Mouse (Mus musculus) right cerebral cortex, postnatal 4 days (tissue): ENCODE data around the gene Trim45.
A peak's percentile ranks its signal among the peaks of the same experiment; 100 is the strongest.

Source experiments
- DNase-seq: peaks from one replicate; pipeline ENCODE4 v3.0.0-alpha.2; 2022

Trim45 gene

DNA sequence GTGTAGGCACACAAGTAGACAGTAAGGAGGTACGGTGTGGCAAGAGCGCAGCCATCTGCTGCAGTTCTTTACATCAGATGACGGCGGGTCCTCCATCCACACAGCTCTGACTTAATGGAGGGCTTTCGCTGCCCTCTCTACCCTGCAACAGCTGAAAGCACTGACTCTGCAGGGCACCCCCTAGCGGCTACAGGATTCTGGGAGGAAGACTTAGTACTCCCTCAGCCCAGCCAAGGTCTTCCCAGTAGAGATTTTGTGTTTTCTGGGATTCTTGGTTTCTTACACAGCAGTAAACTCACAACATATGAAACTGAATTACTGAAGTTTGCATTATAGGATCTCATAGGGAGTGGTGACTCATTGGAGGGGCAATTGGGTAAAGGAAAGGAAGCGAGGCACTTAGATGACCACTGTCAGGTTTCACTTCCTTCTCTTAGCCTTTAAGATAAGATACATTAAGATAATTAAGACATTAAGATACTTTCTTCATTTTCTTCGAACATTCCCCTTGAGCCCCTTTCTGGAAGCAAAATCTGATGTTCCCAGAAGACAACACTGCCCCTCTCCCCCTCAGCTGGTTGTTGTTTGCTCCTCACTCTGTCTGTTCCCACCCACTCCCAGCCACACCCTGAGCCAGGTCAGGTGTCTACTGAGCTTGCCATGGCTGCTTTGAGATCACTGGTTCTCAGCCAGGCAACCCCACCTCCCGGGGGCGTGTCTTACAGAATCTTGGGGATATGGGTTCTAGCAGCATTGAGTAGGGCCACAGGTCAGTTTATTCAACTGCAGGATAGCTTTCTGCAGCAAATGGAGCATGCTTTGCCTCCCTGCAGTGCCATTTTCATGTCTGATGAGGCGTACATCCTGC lies 10.3 kb downstream of the Trim45 start:
- no peak for DNase-seq

DNA sequence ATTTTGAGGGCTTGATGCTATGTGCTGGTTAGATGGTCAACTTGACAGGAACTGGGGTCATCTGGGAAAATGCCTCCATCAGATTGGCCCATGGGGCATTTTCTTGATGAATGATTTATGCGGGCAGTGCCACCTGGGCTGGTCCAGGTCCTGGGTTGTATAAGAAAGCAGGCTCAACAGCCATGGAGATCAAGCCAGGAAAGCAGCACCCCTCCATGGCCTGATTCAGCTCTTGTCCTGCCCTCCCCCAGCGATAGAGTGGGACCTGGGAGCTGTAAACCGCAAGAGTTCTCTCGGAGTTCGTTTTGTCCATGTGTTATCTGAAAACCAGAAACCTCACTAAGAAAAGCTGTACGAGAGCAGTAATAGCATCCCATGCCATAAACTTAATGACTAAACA lies 13.5 kb downstream of the Trim45 start:
- DNase-seq = no peak

DNA sequence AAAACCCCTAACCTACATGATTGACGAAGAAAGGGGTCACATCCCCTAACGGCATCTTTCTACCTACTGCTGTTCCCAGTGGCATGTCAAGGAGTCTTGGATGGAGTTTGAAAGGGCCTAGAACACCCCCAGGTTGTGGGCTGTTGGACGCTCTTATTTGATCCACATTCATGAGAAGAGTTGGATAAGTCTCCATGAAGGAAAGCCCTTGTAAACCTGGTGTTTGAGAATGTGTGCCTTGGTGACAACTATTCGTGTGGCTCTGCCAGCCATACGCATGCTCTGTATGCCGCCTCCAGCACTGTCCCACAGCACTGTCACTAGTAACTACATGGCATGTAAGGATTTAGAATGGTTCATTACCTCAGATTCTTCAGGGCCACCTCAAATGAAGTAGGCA lies 14.2 kb downstream of the Trim45 start:
- no peak for DNase-seq

DNA sequence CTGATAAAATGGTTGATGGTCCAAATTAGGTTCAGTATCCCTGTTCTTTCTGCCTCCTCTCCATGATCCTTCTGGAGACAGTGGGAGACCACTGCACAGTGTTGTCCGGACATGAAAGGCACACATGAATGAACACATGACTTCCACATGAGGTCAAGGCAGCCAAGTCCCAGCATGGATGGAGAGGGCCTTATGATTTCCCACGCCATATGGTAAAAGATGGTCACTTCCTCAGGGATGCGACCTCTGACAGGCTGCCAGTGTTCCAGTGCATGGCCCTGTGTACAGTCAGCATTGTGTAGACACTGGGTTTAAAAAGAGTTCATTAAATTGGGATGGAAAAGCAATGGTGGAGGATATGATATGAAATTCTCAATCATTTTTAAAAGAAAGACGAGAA lies 16.2 kb downstream of the Trim45 start:
- no peak for DNase-seq

DNA sequence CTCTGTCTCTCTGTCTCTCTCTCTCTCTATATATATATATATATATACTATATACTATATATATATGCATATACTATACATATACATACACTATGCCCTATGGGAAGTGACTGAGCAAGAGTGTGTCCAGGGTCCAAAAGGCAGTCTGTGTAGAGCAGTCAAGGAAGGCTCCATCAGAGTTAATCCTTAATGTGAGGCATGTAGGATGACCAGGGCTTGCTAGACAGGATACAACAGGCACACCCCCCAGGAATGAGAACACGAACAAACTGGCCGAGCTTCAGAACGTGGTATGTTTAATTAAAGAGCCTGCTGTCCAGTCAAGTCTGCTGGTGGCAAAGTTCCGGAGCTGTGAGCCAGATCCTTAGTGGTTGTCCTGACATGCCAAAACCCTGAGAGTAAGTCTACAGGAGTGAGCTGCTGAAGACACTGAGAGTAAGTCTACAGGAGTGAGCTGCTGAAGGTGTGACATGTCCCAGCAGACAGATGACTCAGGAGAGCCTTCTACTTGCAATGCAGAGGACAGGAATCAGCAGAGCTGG lies 18.6 kb downstream of the Trim45 start:
- DNase-seq = no peak

DNA sequence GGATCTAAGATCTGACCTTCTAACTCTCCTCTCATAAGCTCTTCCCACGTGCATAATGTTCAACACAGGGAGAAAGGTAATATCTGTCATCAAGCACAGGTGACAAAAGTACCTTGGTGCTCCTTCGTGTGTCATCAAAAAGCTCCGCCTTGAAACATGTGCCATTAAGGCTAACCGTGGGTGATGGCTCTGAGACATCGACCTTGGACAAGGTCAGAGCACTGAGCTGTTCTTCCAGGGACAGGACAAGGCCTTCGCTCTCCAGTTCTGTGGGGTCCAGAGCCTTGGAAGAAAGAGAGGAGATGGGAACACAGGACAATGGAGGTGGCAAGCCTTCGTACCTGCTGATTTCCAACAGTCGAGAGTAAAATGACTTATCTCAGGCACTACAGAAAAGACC lies 25.3 kb downstream of the Trim45 start:
- no peak for DNase-seq

DNA sequence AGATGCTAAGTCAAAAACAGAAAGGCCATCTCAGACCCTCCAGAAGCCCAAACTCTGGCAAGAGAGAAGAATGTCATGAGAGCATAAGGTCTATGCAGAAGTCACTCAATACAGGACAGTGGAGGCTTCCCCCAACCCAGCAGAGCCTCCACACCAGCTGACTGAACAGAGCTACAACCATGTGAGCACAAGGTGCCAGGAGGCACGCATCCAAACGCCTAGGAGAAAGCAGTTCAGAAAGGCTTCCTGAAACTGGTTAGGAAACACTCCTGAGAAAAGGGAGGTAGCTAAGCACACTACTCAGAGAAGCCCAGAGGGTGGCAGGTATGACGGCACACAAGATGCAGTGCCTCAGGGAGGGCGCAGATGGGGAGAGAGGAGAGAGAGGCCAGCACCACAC lies 29.5 kb downstream of the Trim45 start:
- no peak for DNase-seq

DNA sequence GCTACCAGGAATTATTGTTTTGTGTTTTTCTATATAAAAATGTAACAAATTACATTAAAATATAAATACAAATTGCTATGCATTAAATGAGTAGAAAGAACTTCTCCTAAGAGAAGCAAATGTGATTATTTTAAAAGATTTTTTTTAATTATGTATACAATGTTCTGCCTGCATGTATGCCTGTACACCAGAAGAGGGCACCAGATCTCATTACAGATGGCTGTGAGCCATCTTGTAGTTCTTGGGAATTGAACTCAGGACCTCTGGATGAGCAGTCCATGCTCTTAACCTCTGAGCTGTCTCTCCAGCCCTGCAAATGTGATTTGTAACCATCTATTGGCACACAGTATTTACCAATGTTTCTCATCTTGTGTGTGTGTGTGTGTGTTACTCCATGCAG lies 32.6 kb downstream of the Trim45 start:
- no peak for DNase-seq

DNA sequence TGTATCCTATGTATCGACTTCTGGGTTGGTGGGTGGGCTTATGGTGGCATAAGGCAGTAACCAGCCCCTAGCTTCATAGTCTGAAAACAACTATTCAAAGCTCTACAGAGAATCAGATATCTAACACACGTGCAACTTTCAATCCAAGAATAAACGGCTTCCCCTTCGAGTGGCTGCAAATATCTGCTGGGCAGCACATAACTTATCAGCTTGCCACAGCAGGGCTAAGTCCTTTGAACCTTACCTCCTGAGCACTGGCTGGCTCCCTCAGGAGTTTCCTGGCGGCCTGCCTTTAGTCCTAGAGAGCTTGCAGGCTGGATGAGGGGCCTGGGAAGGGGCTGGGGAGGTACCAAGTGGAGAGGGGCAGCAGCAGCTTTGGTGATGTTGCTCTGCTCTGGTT lies 39.0 kb downstream of the Trim45 start:
- no peak for DNase-seq

DNA sequence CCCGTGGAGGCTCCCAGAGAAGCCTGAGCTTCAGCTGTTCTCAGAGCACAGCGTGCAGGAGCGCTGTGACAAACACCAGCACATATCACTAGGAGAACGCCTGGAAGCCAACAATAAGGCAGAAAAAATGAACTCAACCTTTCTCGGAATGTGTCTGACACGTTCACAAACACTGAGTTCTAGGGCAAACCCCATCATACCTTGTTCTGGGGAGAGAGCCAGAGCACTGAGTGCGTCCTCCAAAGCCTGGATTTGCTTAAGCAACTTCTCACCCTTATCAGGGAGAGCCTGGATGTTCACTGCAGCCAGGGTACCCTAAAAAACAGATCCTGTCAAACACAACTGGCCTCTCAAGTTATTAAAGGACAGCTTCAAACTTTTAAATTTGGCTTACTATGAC lies 39.5 kb downstream of the Trim45 start:
- DNase-seq = no peak

DNA sequence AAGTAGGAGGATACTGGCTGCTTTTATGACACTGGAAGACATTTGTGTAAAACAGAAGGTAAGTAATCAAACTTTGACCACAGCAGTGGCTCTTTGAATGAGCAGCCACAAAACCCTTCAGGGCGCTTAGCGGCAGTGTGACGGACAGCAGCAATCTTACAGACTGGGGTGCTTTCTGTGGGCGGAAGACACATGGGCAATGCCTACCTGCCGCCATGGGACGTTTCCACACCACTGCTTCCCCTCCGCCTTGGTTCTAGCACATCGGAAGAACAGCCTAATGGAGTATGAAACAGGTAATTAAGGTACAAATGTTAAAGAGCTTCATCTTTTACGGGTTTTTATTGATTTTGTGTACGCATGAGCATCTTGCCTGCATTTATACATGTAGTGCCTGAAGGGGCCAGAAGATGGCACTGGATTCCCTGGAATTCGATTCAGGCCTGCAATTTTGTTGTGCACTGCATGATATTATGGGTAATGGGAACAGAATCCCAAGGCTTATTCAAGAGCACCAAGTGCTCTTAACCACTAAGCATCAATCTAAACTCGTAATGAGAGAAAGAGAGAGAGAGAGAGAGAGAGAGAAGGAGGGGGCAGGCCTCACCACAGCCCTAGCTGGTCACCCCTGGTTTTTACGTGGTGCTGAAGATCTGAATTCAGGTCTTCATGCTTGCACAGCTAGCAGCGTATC lies 42.0 kb downstream of the Trim45 start:
- peak; percentile 65 for DNase-seq

DNA sequence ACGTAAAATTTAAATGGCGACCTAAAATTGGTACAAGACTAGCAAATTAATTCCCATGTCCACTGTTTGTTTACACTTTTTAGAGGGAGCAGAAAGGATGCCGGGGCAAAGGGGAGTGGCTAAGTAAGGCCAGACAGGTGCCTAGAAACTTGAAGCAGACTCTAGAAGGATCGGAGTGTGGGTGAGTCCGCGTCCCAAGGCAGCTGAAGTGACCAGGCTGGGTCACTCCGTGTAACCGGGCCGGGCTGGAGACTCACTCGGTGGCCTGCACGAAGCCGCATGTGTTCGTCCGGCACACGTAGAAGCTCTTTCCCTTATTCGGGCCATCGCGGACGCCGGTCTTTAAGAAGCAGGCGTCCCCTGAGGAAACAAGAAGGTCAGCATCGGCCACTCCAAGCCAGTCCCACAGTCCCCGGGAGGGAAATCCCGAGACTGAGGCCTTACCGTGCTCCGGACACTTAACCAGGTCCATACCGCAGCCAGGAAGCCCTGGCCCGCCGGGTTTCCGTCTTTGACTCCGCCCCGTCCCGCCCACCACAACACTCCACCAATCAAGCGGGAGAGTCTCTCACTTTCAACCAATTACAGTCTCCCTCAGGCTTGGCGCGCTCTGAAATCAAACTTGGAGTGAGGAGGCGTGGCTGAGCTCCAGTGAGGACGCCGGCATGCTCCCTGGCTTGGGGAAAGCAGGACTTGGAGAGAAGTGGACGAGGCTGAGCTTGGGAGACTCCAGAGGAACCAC lies 47.3 kb downstream of the Trim45 start, which contains the start of gene Ttf2:
Ttf2 (minus strand) TSS at position 488 of the 742 bp plus-strand sequence.
- DNase-seq = peak; percentile 89

DNA sequence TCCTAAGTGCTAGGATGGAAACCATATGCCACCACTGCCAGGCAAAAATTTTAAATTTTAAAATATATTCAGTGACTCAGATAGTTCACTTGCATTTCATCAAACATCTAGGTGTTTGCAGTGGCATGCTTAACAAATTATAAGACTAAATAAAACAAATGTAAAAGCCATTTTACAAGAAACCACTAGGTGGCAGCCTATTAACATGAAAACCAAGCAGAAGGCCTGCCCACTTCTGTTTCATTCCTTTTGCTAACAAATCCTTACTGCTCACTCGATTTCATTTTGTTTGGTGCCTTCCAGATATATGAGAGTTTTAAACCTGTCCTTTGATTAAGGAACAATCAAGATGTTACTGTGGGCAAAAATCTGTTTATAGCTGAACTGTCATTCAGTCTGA lies 51.9 kb downstream of the Trim45 start:
- DNase-seq = no peak

DNA sequence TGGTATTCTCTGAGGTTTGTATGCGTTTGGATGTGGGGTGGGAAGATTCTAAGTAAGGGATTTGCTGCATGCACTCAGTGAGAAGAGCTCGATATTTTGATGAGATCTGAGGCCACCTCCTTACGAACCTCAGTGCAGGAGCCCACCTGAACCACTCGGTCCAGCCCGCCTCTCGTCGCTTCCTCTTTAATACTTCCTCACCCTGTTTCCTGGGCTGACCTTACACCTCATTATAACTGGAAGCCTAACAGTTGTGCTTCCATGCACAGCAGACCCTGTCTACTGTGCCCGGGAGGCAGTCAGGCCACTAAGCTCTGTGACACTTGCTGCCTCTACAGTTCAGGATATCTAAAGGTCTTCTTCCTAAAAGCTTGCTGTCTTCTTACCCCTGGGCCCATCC lies 57.3 kb downstream of the Trim45 start:
- no peak for DNase-seq
